Mouse (Mus musculus): ENCODE data around the gene G3bp2. TPM values are rescaled to one million over a fixed set of nuclear protein-coding genes. Genes with fewer than 3 reads are reported as not detected.

The G3bp2 gene
- polyA plus RNA-seq (2012; rRNA removed): 20.0 and 23.0 TPM in 2 replicates

DNA sequence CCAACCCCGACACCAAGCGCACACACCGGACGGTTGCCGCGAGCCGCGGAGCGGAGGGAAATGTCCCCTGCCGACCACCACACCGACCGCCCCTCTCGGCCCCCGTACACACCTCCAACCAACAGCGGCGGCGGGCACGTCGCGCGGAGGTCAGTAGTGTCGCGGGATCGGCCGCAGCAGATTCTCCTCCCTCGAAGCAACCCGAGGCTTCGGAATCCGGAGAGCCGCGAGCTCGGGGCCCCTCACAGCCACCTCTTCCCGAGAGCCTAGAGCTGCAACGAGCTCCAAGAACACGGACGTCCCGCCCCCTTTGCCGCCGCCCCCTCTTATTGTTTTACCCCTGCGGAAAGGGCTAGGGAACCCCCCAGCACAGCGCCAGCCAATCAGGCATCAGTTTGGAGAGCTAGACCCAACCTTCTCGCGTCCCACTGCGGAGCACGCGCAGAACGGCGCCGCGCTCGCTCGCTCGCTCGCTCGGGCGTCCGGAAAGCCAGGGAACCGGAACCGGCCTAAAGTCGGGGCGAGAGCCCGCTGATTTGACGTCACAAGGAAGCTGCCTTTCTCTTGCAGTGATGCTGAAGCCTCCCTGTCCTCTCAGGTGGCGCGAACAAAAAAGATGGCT, at the start of gene G3bp2:
G3bp2 (minus strand) TSS at position 303 of the 622 bp plus-strand sequence.

DNA sequence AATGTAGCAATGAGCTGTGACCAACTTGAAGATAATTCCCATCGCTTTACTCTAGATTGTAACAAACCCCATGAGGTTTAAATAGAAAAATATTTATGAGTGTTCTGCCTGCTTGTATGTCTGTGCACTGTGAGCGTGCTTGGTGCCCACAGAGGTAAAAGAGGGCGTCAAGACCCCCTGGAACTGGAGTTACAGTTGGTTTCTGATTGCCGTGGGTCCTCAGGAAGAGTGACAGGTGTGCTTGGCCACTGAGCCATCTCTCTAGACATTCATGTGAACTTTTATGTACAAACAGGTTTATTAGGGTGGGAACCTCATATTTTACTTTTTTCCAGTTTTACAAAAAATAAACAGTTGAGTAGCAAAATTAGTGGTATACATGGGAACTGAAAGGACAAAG, 39.7 kb downstream of the G3bp2 start, which contains the start of gene Cdkl2:
Cdkl2 (minus strand) TSS at position 101 of the 400 bp plus-strand sequence.

Other genes starting within 250 kb of the G3bp2 start
- 19.4 and 24.7 TPM in 2 replicates for gene Rchy1, start 120.7 kb downstream of the G3bp2 start, polyA plus RNA-seq (2012; rRNA removed)
- gene Odaph, start 96.2 kb downstream of the G3bp2 start, polyA plus RNA-seq (2012; rRNA removed): not detected in 2 replicates
- 0.10 and 0.17 TPM in 2 replicates for gene Cdkl2, start 39.8 kb downstream of the G3bp2 start, polyA plus RNA-seq (2012; rRNA removed)
- gene Uso1, start 54.2 kb upstream of the G3bp2 start, polyA plus RNA-seq (2012; rRNA removed): 20.3 and 22.1 TPM in 2 replicates
- not detected in 2 replicates for gene U90926, start 131.7 kb upstream of the G3bp2 start, polyA plus RNA-seq (2012; rRNA removed)
- 0.09 and 0.18 TPM in 2 replicates for gene Ppef2, start 172.6 kb upstream of the G3bp2 start, polyA plus RNA-seq (2012; rRNA removed)
- gene Naaa, start 194.5 kb upstream of the G3bp2 start, polyA plus RNA-seq (2012; rRNA removed): 3.7 and 4.9 TPM in 2 replicates
- gene Sdad1, start 226.8 kb upstream of the G3bp2 start, polyA plus RNA-seq (2012; rRNA removed): 9.7 and 10.6 TPM in 2 replicates
- gene Cxcl9, start 244.4 kb upstream of the G3bp2 start, polyA plus RNA-seq (2012; rRNA removed): 0.02 and 0.05 TPM in 2 replicates
- 0.76 and 0.81 TPM in 2 replicates for gene Art3, start 248.1 kb upstream of the G3bp2 start, polyA plus RNA-seq (2012; rRNA removed)

All from liver, embryonic 14 days (tissue).